Mouse (Mus musculus) left cerebral cortex, adult 11 months (tissue): ENCODE data around the gene Med23.

Experiments used
- DNase-seq: peaks from one replicate; pipeline ENCODE4 v3.0.0; 2022; ENCODE audit warnings: low spot score

Gene Med23

DNA sequence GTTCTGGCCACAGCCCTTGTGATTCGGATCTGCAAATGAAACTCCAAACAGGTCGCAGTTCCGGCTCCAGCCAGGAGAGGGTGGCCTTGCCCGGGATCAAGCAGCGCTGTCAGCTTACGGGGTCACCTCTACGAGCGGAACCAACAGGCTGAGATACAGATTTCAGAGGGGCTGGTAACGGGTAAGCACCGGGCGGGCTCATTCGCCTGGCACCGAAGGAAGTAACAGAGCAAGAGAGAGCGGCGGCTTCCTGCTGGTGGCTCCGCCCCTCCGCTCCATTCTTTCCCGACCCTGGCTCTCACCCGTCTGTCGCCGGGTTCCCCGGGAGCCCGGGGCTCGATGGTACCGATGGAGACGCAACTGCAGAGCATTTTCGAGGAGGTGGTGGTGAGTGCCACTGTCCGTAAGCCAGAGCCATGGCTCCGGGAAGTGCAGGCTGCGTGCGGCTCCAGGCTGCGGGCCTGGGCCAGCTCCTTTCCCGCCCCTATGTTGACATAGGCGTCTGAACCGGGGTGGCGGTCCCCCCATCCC, at the start of gene Med23:
Gene Med23, plus strand, starts transcription at position 227 of the 531 bp plus-strand sequence.
- DNase-seq = peak; percentile 97

- no peak for DNase-seq
Observed at GRCm38 (mm10) chr10:24821990-24822676, 47.7 kb upstream of the Med23 start.

DNA sequence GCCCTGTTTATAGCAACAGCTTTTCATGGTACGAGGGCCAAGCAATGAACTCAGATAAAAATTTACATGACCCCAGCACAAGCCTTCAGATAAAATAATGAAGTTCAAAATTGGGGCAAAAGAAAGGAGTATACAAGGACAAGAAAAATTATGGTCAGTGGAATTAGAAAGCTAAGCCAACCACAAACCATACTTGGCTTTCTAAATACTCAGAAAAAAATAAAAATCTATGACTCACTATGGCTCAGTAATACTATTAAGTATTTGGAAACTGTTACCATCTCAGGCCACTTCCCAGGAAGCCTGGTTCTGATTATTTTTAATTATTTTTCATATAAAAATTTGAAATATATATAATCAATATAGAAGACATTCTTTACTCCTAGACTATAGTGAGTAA, 46.9 kb upstream of the Med23 start:
- DNase-seq = no peak

GRCm38 (mm10) chr10:24823265-24823664, 46.5 kb upstream of the Med23 start:
- no peak for DNase-seq

DNA sequence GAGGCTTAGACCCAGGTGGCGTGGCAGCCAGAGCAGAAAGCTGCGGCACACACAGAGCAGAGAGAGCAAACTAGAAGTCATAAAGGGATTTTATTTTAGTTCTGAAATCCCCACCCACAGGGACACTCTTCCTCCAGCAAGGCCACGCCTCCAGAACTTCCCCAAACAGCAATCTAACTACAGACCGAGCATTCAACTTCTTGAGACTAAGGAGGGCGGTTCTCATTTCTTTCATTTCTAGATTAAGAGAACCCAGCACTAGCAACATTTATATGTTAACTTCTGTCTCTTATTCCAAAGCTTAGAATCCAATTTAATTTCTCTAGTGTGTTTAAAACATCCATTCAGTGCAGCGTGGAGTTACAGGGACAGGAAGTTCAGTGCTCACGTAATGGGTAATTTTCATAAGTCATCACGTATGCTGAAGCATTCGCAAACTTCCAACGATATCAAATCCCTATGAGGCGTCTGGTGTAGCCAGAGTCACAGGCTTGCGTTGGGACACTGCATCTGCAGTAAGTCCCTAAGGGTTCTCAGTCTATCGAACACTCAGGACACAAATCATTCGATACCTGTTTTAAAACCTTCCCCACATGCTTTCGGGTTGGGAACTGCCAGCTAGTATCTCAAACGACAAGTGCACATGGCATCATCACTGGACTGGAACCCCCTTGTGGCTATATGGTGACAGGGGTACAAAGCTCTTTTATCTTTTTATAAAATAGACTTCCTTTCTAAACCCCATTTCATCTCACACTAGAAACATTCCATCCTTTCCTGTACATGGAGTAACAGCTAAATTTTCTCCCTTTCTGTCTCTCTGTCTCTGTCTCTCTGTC, 45.9 kb upstream of the Med23 start:
- DNase-seq = no peak

DNA sequence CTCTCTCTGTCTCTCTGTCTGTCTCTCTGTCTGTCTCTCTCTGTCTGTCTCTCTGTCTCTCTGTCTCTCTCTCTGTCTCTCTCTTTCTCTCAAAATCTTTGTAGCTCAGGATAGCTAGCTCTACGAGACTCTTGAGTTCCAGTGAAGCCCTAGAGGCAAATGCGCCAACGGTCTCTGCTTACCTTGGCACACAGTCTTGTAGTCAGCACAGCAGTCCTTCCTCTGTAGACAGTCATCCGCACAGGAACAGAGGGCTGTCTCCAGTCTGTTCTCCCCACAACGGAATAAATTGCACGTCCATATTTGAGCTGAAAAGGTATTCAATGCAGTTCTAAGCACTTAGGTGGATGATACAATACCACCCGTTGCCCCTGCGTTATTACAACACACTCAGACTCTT, 45.2 kb upstream of the Med23 start:
- no peak for DNase-seq

GRCm38 (mm10) chr10:24825456-24826081, 44.2 kb upstream of the Med23 start:
- no peak for DNase-seq

- no peak for DNase-seq
Observed at GRCm38 (mm10) chr10:24826130-24826529, 43.7 kb upstream of the Med23 start.

GRCm38 (mm10) chr10:24828136-24828535, 41.6 kb upstream of the Med23 start:
- no peak for DNase-seq

DNA sequence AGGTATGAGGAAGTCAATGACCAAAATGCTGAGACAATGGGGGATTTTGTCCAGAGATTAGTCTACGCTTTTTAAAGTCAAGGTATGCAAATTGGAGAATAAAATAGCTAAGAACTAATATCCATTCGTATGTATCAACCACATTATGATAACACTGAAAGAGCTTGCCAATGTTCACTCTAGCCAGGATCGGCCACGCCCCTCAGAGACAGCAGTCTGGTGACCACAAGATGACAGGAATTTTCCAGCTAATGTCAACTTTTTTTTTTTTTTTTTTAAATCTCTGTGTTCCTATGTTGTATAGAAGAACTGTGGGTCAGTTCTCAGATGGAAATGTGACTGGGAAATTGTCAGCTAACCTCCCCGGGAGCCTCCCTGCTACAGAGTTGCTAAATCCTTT, 39.3 kb upstream of the Med23 start:
- DNase-seq = no peak

DNA sequence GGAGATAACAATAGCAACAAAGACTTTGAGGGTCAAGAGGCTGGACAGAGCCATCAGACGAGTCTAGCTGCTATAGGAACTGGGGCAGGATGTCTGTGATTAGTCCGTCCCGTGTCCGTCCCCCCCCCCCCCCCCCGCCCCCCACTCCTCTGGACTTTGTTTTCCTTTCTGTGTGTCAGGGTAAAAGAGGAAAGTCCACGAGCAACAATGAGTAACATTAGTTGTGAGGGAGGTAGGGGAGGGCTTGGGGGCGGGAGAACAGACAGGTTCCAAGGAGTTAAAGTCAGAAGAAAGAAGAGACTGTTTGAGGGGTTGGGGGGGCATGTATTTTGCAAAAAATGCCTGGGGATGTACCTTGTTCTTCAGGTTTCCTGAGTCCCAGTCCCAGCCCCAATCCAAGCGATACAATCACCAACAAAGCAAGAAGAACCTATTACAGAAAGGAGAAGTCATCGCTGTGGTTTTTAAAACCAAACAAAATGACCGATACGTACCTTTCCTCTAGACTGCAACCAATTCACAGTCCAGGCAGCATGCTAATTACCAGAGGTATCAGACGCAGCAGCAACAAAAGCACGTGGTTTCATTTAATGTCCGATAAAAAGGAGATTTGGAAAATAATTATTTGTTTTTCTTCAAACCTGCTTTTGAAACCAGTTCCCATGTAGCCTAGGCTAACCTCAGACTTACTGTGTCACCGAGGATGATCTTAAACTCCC, 38.2 kb upstream of the Med23 start:
- no peak for DNase-seq

GRCm38 (mm10) chr10:24832306-24832705, 37.5 kb upstream of the Med23 start:
- DNase-seq = no peak

- no peak for DNase-seq
Observed at GRCm38 (mm10) chr10:24834634-24835371, 35.0 kb upstream of the Med23 start.

GRCm38 (mm10) chr10:24835702-24836342, 34.0 kb upstream of the Med23 start:
- DNase-seq = no peak

DNA sequence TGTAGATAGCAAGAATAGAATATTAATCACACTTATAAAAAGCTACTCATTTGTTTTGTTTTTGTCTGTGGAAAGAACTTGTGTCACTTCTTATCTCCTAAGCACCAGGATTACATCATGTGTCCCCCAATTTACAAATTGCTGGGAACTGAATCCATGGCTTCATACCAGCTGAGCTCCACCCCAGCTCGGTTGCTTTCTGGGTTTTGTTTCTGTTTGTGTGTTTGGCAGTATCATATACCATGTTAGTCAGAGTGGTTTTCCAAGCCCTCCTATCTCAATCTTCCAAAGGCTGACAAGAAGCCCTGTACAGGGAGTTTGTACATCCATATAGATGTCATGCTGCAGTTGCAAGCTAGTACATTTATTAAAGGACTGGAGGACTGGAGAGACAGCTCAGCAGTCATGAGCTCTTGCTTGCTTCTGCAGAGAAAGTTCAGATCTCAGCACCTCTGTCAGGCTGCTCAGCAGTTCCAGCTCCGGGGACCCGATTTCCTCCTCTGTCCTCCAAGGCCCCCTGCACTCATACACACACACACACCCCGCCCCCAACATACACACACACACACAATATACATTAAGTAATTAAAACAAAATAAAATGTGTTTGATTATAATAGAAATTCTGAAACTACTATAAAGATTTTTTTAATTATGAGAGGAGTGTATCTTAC, 33.3 kb upstream of the Med23 start:
- no peak for DNase-seq

DNA sequence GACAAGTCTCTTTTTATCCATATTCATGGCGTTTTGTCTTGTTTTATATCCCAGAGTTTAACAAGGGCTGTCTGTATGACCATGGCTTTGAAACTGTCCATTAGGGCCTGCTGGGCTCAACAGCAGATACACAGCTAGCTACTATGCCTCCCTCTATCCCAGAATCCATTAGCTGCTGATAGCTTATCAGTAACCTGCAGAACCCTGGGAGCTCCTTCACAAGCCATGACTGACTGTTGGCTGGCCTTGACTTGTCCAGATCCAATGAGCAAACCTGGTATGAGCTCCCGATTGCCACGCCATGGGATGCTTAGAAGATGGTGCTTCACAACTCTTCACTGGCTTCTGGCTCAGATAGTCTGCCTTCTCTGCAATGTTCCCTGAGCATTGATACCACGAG, 29.0 kb upstream of the Med23 start:
- no peak for DNase-seq

DNA sequence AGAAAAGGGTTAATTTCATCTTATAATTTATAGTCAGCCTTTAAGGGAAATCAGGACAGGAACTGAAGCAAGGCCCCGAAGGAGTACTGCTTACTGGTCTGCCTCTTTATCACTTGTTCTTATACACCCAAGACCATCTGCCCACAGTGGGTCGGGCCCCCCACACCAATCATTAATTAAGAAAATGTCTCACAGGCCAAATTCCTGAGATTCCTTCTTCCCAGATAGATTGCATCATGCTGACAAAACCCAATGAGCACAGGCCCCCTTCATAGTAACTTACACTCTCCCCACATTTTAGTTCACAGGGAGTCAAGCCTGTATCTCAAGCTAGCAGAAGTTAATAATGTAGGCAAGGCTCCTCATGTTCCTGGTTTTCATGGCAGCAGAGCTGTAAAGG, 27.8 kb upstream of the Med23 start:
- no peak for DNase-seq

DNA sequence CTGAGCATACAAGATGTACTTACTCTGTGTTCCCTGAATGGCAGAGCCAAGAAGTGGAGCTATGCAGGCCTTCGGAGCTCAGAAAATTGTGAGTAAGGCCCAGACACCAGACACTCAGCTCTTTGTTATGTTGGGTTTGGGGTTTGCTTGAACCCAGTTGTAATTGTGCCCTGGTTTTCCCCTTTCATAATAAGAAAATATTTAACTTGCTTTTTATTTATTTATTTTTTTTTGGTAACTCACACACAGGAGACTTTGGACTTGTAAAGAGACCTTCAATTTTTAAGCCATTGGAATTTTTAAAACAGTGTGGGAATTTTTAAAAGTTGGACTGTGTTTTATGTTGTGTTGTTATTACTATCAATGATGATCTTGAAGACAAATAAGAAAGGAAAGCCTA, 27.1 kb upstream of the Med23 start, which contains the start of gene Enpp3:
Gene Enpp3, minus strand, starts transcription at position 148 of the 400 bp plus-strand sequence.
- DNase-seq = no peak

DNA sequence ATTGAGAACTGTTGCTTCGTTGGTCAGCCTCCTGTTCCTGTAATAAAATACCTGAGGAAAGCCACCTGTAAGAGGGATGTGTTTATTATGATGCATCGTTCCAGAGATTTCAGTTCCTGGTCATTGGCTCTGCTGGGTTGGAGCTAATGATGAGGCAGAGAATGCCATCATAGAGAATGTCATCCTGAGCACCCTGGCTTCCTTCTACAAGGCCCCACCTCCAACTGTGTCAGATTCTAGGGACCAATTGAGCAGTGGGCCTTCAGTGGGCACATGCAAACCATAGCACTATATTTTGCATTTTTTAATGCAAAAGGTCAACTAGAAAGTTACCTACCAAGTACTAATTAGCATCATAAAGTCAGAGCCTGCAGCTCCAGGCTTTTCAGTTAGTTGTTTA, 6.6 kb upstream of the Med23 start:
- no peak for DNase-seq

GRCm38 (mm10) chr10:24864434-24864833, 5.4 kb upstream of the Med23 start:
- no peak for DNase-seq
